Mouse (Mus musculus): ENCODE results near the gene Apobec4.

- TF ChIP-seq POLR2A (IDR thresholded peaks at IDR 0.05; ENCODE audit: extremely low read depth, insufficient read depth, low read length) = no peak
- TF ChIP-seq CTCF (IDR thresholded peaks at IDR 0.05; ENCODE audit: extremely low read depth, insufficient read depth, low read length) = no peak
Measured at GRCm38 (mm10) chr1:152720969-152721368, 29.4 kb upstream of the Apobec4 start.

Measured in cortical plate, adult 2 months (tissue).